Mouse (Mus musculus): Measurements from ENCODE around the gene Coro2b. TPM values are rescaled to one million over a fixed set of nuclear protein-coding genes. Genes with fewer than 3 reads are reported as not detected.

The Coro2b gene
- total RNA-seq, 2 experiments from 2014 or later = 238 TPM

- DNase-seq = no peak
These were observed 27.2 kb downstream of the Coro2b start for GRCm38 (mm10) chr9:62509617-62510016.

- DNase-seq = no peak
These were observed 27.9 kb downstream of the Coro2b start for GRCm38 (mm10) chr9:62508740-62509524.

GRCm38 (mm10) chr9:62506467-62507067 is 30.3 kb downstream of the Coro2b start:
- DNase-seq = no peak

GRCm38 (mm10) chr9:62504129-62504528 is 32.7 kb downstream of the Coro2b start:
- no peak for DNase-seq

GRCm38 (mm10) chr9:62502361-62502760 is 34.5 kb downstream of the Coro2b start:
- no peak for DNase-seq

GRCm38 (mm10) chr9:62501566-62501965 is 35.3 kb downstream of the Coro2b start:
- DNase-seq = no peak

- DNase-seq = no peak
These were observed 36.8 kb downstream of the Coro2b start for GRCm38 (mm10) chr9:62500007-62500406.

- no peak for DNase-seq
These were observed 37.9 kb downstream of the Coro2b start for GRCm38 (mm10) chr9:62498945-62499344.

- DNase-seq = no peak
These were observed 39.4 kb downstream of the Coro2b start for GRCm38 (mm10) chr9:62497135-62498092.

- no peak for DNase-seq
These were observed 44.4 kb downstream of the Coro2b start for GRCm38 (mm10) chr9:62492306-62492990.

- no peak for DNase-seq
These were observed 45.2 kb downstream of the Coro2b start for GRCm38 (mm10) chr9:62491611-62492010.

GRCm38 (mm10) chr9:62491104-62491503 is 45.7 kb downstream of the Coro2b start:
- no peak for DNase-seq

GRCm38 (mm10) chr9:62484107-62484506 is 52.7 kb downstream of the Coro2b start:
- DNase-seq = no peak

- DNase-seq = no peak
These were observed 54.1 kb downstream of the Coro2b start for GRCm38 (mm10) chr9:62482788-62483187.

- DNase-seq = no peak
These were observed 55.8 kb downstream of the Coro2b start for GRCm38 (mm10) chr9:62480898-62481642.

- DNase-seq = no peak
These were observed 56.7 kb downstream of the Coro2b start for GRCm38 (mm10) chr9:62480149-62480548.

- peak; percentile 88 to 91 for DNase-seq
These were observed 59.9 kb downstream of the Coro2b start for GRCm38 (mm10) chr9:62476782-62477487.

GRCm38 (mm10) chr9:62474206-62474605 is 62.6 kb downstream of the Coro2b start:
- no peak for DNase-seq

- no peak for DNase-seq
These were observed 65.2 kb downstream of the Coro2b start for GRCm38 (mm10) chr9:62471541-62472189.

- no peak for DNase-seq
These were observed 65.8 kb downstream of the Coro2b start for GRCm38 (mm10) chr9:62471041-62471440.

Measured in layer of hippocampus, postnatal 36 days (tissue).